Mouse (Mus musculus) midbrain, embryonic 15.5 days (tissue): ENCODE data around the gene Igsf3. TPM values are rescaled to one million over a fixed set of nuclear protein-coding genes. Genes with fewer than 3 reads are reported as not detected.
"Not testable (repeated sequence)": the region's sequence is repeated elsewhere in the genome, so short reads cannot be mapped to it uniquely, and the experiment has no call there.

Source experiments
- ATAC-seq: fragments of 200-750 bp; cut with Nextera tagmentation; replicated peaks from 2 replicates; pipeline ENCODE4 v1.8.0; 2017; ENCODE audit warnings: moderate TSS enrichment
- H3K27ac ChIP-seq: fragments of 300-500 bp; sonication (generic); 2 replicates; pipeline ENCODE4 v1.5.1; 2015; ENCODE audit warnings: mild to moderate bottlenecking, inconsistent platforms
- H3K27me3 ChIP-seq: fragments of 300-500 bp; sonication (generic); replicated peaks from 2 replicates; pipeline ENCODE4 v1.6.1; 2015; ENCODE audit warnings: inconsistent platforms
- H3K36me3 ChIP-seq: fragments of 300-500 bp; sonication (generic); replicated peaks from 2 replicates; pipeline ENCODE4 v1.6.1; 2015; ENCODE audit warnings: inconsistent platforms
- H3K4me1 ChIP-seq: fragments of 300-500 bp; sonication (generic); 2 replicates; pipeline ENCODE4 v1.6.1; 2015; ENCODE audit warnings: inconsistent platforms
- H3K4me2 ChIP-seq: fragments of 300-500 bp; sonication (generic); 2 replicates; pipeline ENCODE4 v1.6.1; 2015; ENCODE audit warnings: inconsistent platforms, mild to moderate bottlenecking, moderate library complexity
- H3K4me3 ChIP-seq: fragments of 300-500 bp; sonication (generic); 2 replicates; pipeline ENCODE4 v1.5.1; 2015; ENCODE audit warnings: mild to moderate bottlenecking, inconsistent platforms
- H3K9ac ChIP-seq: fragments of 300-500 bp; sonication (generic); 2 replicates; pipeline ENCODE4 v1.6.1; 2015; ENCODE audit warnings: mild to moderate bottlenecking, inconsistent platforms
- H3K9me3 ChIP-seq: fragments of 300-500 bp; sonication (generic); 2 replicates; pipeline ENCODE4 v1.6.1; 2016; ENCODE audit warnings: inconsistent platforms
- WGBS: fragments of 180-500 bp; shearing (Covaris S2); methylation state at CpG from one replicate; pipeline ENCODE4 v1.1.7; 2015; ENCODE audit warnings: mixed read lengths; 5-methylcytosine and 5-hydroxymethylcytosine counted together
- polyA plus RNA-seq: library from polyadenylated mRNA; unstranded; fragments of >200 nt; fragmentation: Nextera tagmentation; extraction: Ambion mirVana; gene quantifications from 2 replicates; pipeline ENCODE4 v1.2.1, GENCODE M21; 2015

The Igsf3 gene
- polyA plus RNA-seq, 1 experiment from 2014 or later, result 104 TPM

DNA sequence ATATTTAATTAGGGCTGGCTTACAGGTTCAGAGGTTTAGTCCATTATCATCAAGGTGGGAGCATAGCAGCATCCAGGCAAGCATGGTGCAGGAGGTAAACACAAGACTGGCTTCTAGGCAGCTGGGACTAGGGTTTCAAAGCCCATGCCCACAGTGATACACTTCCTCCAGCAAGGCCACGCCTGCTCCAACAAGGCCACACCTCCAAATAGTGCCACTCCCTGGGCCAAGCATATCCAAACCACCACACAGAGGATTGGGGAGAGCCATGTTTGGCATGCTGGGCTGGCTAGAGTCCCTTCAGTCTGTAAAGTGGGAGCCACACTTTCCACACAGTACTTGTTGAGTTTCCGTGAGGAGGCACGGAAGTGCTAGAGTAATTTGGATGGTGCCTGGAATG is 34.7 kb downstream of the Igsf3 start:
- Histone ChIP-seq H3K36me3 (no peaks in the 10 kb centered on the region), H3K4me2 (no peak overlapping the region), H3K4me1 (peaks cover 30% of the 10 kb centered on the region), H3K9me3 (no peaks in the 10 kb centered on the region), H3K9ac (no peak overlapping the region), H3K27me3 (no peaks in the 10 kb centered on the region), H3K27ac (no peak overlapping the region), H3K4me3 (no peak overlapping the region)
- 87% methylated on average over 3 of the region's 3 CpGs for WGBS
- ATAC-seq, result no peak

DNA sequence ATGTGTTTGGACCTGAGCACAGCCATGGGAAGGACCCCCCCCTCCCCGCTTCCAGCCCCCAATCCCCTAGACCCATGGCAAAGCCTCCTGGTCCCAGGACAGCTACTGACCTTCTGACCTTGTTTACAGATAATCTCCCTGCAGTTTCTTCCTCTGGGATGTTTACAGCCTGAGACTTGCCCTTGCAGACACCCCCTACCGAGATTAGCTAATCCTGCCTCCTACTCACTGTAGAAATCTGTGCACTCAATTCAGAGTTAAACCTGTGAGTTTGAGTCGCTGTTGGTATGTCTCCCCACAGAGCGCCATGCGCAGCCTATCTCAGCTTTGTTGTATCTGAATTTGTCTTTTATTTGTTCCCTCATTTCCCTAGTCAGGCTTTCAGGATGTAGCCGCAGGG is 35.2 kb downstream of the Igsf3 start:
- no peak overlapping the region for H3K4me3 ChIP-seq
- no peaks in the 10 kb centered on the region for H3K27me3 ChIP-seq
- no peaks in the 10 kb centered on the region for H3K36me3 ChIP-seq
- no peaks in the 10 kb centered on the region for H3K9me3 ChIP-seq
- H3K9ac ChIP-seq, result no peak overlapping the region
- 77% methylated on average over 6 of the region's 6 CpGs for whole genome bisulfite sequencing
- no peak overlapping the region for H3K4me2 ChIP-seq
- ATAC-seq, result no peak
- H3K27ac ChIP-seq, result no peak overlapping the region
- peaks cover 30% of the 10 kb centered on the region for H3K4me1 ChIP-seq

DNA sequence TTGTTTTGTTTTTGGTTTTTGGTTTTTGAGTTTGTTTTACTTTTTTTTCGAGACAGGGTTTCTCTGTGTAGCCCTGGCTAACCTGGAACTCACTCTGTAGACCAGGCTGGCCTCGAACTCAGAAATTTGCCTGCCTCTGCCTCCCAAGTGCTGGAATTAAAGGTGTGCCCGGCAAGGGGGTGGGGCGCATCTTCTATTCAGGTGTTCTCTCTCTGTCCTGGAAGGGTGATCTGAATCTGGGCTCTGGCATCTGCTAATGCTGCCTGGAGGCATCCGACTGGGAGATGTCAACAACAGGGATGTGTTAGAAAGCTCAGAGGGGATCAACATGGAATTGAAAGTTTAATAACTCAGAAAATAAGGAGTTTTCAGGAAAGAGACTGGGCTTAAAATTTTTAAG is 36.1 kb downstream of the Igsf3 start:
- peaks cover 30% of the 10 kb centered on the region for H3K4me1 ChIP-seq
- H3K27ac ChIP-seq, H3K9me3 ChIP-seq, H3K9ac ChIP-seq, H3K4me3 ChIP-seq, H3K4me2 ChIP-seq, H3K27me3 ChIP-seq, H3K36me3 ChIP-seq, ATAC-seq: not testable (repeated sequence)
- 93% methylated on average over 5 of the region's 5 CpGs for WGBS

DNA sequence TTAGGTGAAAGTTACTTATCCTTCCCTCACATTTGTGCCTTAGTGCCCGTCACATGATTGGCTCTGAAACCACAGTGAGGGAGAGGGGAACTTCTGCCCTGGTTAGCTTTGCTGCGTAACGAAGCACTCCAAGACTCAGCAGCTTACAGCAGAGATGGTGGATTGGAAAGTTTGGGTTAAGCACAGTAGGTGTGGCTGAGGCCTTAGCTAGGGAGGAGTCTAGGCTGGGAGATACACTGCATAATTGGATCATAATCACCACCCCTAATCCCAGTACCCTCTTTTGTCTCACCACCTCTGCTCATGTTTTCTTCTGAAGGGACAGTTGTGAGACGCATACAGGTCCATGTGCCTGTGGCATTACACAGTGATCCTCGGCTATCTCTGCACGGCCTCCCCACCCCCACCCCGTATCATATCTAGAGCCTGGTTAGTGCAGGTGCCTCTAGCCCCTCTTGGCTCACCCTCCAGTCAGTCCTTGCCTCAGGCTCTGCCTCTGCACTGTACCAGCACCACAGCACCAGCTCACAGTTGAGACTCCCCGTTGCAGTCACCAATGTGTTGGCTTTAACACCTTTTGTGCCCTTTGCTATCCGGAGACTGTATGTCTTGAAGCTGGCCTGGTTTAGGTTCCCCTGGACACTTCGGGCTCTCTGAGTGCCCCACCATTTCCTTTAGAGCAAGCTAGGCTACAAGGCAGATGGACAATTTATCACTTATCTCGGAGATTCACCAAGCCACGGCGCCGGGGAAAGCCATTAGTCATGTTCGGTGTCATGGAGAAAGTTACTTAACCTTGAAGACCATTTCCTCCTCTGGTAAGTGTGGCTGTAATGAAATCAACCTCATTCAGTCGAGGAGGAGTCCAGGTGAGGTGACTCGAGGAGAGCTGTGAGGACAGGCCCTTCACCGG is 42.1 kb downstream of the Igsf3 start:
- Histone ChIP-seq H3K9ac (no peak overlapping the region), H3K4me1 (peaks cover 16% of the 10 kb centered on the region; the same call in 1 of the 2 replicates), H3K4me2 (no peak overlapping the region), H3K9me3 (no peaks in the 10 kb centered on the region), H3K36me3 (no peaks in the 10 kb centered on the region), H3K27ac (no peak overlapping the region), H3K27me3 (no peaks in the 10 kb centered on the region), H3K4me3 (no peak overlapping the region)
- ATAC-seq, result no peak
- WGBS, result 88% methylated on average over 18 of the region's 18 CpGs

DNA sequence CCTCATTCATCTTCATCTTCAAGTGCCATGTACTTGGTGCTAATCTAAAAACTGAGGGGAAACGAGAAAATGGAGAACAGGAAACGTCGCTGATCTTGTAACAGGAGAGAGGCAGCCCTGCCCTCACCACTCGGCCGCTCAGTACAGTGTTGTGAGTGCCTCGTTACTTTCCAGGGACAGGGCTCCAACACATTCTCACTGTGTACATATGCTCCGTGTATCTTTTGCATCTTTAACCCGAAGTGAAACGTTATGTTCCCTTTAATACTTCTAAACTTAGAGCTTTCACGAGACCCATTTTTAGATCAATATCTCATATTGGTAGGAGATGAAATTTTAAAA is 42.7 kb downstream of the Igsf3 start:
- Histone ChIP-seq H3K4me1 (peaks cover 19% of the 10 kb centered on the region; the same call in 1 of the 2 replicates), H3K9ac (no peak overlapping the region), H3K9me3 (no peaks in the 10 kb centered on the region), H3K27me3 (no peaks in the 10 kb centered on the region), H3K4me2 (no peak overlapping the region), H3K36me3 (no peaks in the 10 kb centered on the region), H3K4me3 (no peak overlapping the region), H3K27ac (no peak overlapping the region)
- no peak for ATAC-seq
- WGBS, result 90% methylated on average over 10 of the region's 10 CpGs

DNA sequence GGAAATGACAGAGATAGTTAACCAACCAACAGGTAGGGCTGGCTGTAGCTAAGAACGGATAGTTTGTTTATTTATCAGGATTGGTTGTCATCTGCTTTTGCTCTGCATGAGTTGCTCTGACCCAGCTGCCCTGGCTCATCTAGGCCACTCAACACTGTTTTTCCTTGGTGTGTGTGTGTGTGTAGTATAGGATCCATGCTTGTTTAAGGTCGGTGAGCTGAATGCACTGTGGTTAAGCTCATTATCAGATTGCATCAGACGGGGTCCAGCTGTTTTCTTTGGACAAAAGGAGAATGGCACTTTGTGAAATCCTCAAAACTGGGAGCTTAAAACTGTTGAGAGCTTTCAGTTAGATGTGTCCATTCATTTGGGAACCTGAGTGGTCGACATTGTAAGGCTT is 46.3 kb downstream of the Igsf3 start:
- H3K36me3 ChIP-seq, result peaks cover 6% of the 10 kb centered on the region; the same call in 1 of the 2 replicates
- H3K9ac ChIP-seq, result no peak overlapping the region
- no peak overlapping the region for H3K27ac ChIP-seq
- peaks cover 27% of the 10 kb centered on the region; the same call in 1 of the 2 replicates for H3K4me1 ChIP-seq
- H3K4me3 ChIP-seq, result no peak overlapping the region
- no peaks in the 10 kb centered on the region for H3K27me3 ChIP-seq
- no peaks in the 10 kb centered on the region for H3K9me3 ChIP-seq
- ATAC-seq, result no peak
- WGBS, result 17% methylated on average over 4 of the region's 4 CpGs
- H3K4me2 ChIP-seq, result no peak overlapping the region

DNA sequence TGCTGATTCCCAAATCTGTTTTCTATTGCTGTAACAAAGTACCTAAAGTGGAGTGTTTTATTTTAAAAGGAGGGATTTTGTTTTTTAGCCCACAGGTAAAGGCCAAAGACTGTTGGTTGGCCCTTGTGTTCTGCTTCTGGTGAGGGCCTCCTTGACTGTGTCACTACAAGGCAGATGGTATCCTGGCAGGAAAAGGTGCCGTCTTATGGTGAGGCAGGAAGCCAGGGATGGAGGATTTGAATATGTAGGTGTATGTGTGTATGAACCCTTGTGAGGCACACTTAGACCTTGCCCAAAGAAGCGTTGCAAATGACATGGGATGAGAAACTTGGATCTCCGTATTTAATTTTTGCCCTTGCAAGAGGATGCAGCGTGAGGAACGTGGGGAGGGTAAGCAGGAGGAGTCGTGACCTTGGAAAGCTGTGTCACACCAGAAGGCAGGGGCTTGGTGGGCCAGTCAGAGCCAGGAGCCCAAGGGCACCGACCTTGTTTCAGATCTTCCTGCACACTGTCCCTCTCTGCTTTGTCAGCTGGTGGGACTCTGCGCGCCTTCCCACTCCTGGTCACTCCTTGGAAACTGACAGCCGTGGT is 47.5 kb downstream of the Igsf3 start:
- WGBS, result 73% methylated on average over 10 of the region's 10 CpGs
- H3K9me3 ChIP-seq, result no peaks in the 10 kb centered on the region
- H3K4me1 ChIP-seq, result peaks cover 27% of the 10 kb centered on the region; the same call in 1 of the 2 replicates
- 0 out of 2 replicates have a peak, but pooled peaks have one; percentile 32 for ATAC-seq
- no peak overlapping the region for H3K9ac ChIP-seq
- H3K27me3 ChIP-seq, result no peaks in the 10 kb centered on the region
- H3K36me3 ChIP-seq, result peaks cover 6% of the 10 kb centered on the region; the same call in 1 of the 2 replicates
- H3K4me3 ChIP-seq, result no peak overlapping the region
- no peak overlapping the region for H3K27ac ChIP-seq
- H3K4me2 ChIP-seq, result no peak overlapping the region

DNA sequence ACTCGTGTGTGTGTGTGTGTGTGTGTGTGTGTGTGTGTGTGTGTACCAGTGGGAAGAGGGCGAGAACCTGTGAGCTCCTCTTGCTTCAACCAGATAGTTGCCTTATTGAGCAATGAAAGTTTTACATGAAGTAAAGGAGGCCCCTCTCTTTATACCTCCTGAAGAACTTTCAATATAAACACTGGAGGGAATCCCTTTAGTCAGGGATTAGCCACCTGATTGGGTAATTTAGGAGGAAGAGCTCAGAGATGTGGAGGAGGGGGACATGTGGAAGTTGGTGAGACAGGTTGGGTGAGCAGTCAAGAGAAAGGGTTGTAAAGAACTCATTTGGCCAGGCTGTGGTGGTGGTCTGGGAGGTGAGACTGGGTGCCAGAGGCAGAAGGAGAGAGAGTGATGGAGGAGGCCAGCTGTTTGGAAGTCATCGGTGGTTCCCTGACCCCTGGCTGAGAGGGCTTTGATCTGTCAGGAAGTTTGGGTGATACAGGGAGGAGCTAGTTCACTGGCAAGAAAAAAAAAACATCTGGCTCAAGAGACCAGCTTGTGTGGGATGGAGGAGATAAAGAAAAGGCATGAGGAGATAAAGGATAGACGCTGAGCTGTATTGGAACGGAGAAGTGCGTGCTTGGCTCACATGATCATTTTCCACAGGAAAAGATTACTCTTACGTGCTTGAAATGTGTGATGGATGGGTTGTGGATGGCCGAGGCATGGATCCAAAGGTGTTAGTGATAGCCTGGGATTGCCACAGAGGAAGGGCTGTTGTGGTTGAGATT is 53.3 kb downstream of the Igsf3 start:
- no peak overlapping the region for H3K4me3 ChIP-seq
- no peaks in the 10 kb centered on the region for H3K9me3 ChIP-seq
- no peaks in the 10 kb centered on the region for H3K27me3 ChIP-seq
- H3K27ac ChIP-seq, result no peak overlapping the region
- H3K4me1 ChIP-seq, result peaks cover 3% of the 10 kb centered on the region; the same call in 1 of the 2 replicates
- peaks cover 6% of the 10 kb centered on the region; the same call in 1 of the 2 replicates for H3K36me3 ChIP-seq
- H3K9ac ChIP-seq, result no peak overlapping the region
- no peak overlapping the region for H3K4me2 ChIP-seq
- no peak for ATAC-seq
- WGBS, result 82% methylated on average over 8 of the region's 8 CpGs

DNA sequence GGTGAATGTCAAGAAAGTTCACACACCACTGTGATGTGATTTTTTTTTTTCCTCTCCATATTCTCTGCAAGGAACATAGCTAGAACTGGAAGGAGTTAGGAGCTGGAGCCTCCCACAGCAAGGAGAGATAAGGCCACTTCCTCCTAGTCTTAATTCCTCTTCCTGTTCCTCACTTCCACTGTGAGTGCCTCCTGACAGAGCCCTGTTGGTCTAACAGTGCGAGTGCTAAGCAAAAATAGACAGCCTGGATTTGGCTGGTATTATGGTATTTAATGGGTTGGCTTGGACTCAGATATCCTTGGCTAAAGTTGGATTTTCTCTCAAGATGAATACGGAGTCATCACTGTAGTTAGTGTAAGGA is 53.9 kb downstream of the Igsf3 start:
- Histone ChIP-seq H3K4me3 (no peak overlapping the region), H3K4me2 (no peak overlapping the region), H3K36me3 (peaks cover 6% of the 10 kb centered on the region; the same call in 1 of the 2 replicates), H3K27ac (no peak overlapping the region), H3K4me1 (no peaks in the 10 kb centered on the region), H3K9ac (no peak overlapping the region), H3K9me3 (no peaks in the 10 kb centered on the region), H3K27me3 (no peaks in the 10 kb centered on the region)
- WGBS, result 79% methylated on average over 2 of the region's 2 CpGs
- ATAC-seq, result no peak

DNA sequence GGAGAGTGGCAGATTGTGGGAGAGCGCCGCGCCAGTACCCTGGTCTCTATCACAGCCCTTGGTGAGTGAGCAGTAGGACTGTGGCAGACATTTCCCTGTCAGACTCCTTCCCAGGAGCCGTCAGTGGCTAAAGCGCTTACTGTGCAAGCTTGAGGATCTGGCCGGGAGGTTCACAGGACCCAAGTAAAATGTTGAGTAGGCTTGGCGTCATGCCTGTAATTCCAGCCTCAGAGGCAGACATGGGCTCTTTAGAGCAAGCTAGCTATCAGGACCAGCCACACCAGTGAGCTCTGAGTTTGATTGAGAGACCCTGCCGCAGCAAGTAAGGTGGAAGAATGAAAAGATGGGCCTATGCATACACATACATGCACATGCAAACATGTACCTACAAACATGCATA is 58.8 kb downstream of the Igsf3 start:
- H3K27ac ChIP-seq, result no peak overlapping the region

DNA sequence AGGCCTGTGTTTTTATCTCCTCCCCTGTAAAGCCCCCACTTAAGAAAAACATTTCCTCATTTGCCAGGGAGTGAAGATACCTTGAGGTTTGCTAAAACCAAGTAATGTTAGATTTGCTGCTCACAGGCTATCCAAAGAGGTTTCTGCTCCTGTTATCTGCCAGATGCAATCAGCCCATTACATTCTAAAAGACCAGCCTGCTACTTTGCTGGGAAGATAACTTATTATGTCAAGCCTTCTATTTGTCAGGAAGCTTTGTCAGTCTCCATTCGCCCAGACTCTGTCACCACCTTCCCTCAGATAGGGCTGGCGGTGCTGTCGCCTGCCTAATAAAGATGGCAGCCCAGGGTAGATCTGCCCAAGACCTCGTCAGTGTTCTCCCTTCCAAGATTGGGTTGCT is 59.6 kb downstream of the Igsf3 start:
- H3K27me3 ChIP-seq, result no peaks in the 10 kb centered on the region
- no peak overlapping the region for H3K9ac ChIP-seq
- no peak for ATAC-seq
- no peaks in the 10 kb centered on the region for H3K4me1 ChIP-seq
- no peak overlapping the region for H3K4me2 ChIP-seq
- peaks cover 17% of the 10 kb centered on the region for H3K36me3 ChIP-seq
- no peak overlapping the region for H3K27ac ChIP-seq
- WGBS, result 74% methylated on average over 4 of the region's 4 CpGs
- H3K4me3 ChIP-seq, result no peak overlapping the region
- H3K9me3 ChIP-seq, result no peaks in the 10 kb centered on the region

More for the DNA sequence above, 58.8 kb downstream of the Igsf3 start:
- H3K36me3 ChIP-seq, result peaks cover 16% of the 10 kb centered on the region
- no peak for ATAC-seq
- H3K9me3 ChIP-seq, result no peaks in the 10 kb centered on the region
- no peak overlapping the region for H3K4me3 ChIP-seq
- WGBS, result 90% methylated on average over 8 of the region's 8 CpGs
- no peak overlapping the region for H3K9ac ChIP-seq
- H3K4me2 ChIP-seq, result no peak overlapping the region
- no peaks in the 10 kb centered on the region for H3K27me3 ChIP-seq
- no peaks in the 10 kb centered on the region for H3K4me1 ChIP-seq

DNA sequence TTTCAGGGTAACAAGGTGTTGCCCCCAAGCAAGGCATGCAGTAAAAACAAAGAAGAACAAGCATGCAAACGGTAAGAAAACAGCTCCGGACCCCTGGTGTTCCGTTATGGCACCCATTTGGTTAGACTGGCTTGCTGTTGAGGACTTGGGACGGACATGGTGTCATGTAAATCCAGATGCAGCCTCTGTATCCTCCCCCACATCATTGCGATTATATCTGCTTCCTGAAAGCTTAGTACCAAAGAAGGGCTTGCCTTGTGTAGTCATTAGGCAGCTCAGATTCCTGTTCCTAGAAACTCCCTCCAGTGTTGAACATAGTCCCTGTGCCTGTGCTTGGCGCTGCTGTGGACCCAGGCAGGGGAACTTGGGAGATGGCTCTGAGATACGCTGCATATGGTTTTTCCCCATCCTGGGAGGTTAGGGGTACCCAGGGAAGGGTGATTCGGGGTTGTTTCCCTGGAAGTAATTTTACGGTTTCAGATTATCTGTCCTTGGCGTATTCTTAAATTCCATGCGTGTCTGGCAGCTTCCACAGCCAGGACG is 60.2 kb downstream of the Igsf3 start:
- Histone ChIP-seq H3K9me3 (no peaks in the 10 kb centered on the region), H3K27ac (no peak overlapping the region), H3K9ac (no peak overlapping the region), H3K4me1 (no peaks in the 10 kb centered on the region), H3K4me2 (no peak overlapping the region), H3K36me3 (peaks cover 17% of the 10 kb centered on the region), H3K4me3 (no peak overlapping the region), H3K27me3 (no peaks in the 10 kb centered on the region)
- 78% methylated on average over 12 of the region's 12 CpGs for WGBS
- no peak for ATAC-seq
